Mouse (Mus musculus) G1E (cell line): ENCODE data around the gene Cpne5. TPM values are rescaled to one million over a fixed set of nuclear protein-coding genes. Genes with fewer than 3 reads are reported as not detected.
A peak's percentile ranks its signal among the peaks of the same experiment; 100 is the strongest.

Experiments used
- ATAC-seq: 2 replicates; pipeline ENCODE4 v1.8.0; 2016; ENCODE audit warnings: mild to moderate bottlenecking; ENCODE audit not compliant: insufficient number of reproducible peaks, poor library complexity, low FRiP score, severe bottlenecking; ENCODE audit errors: extremely low read depth
- DNase-seq: peaks from one replicate; pipeline ENCODE4 v3.0.0; 2012; ENCODE audit warnings: low spot score
- H3K27me3 ChIP-seq: 2 replicates; pipeline ENCODE4 v1.6.1; 2012; ENCODE audit warnings: mild to moderate bottlenecking, low read length, inconsistent platforms; ENCODE audit not compliant: insufficient read depth
- H3K36me3 ChIP-seq: replicated peaks from 2 replicates; pipeline ENCODE3; 2012; ENCODE audit warnings: mild to moderate bottlenecking, inconsistent platforms
- H3K4me1 ChIP-seq: 2 replicates; pipeline ENCODE4 v1.6.1; 2012; ENCODE audit warnings: low read depth, low read length, inconsistent platforms, mixed read lengths; ENCODE audit not compliant: insufficient read depth
- H3K4me3 ChIP-seq: 2 replicates; pipeline ENCODE4 v1.5.1; 2012; ENCODE audit warnings: low read depth, mild to moderate bottlenecking, inconsistent platforms, low read length, moderate library complexity, mixed read lengths
- H3K9me3 ChIP-seq: replicated peaks from 2 replicates; pipeline ENCODE4 v1.6.1; 2012; ENCODE audit warnings: inconsistent platforms
- CTCF ChIP-seq: IDR thresholded peaks from 2 replicates; pipeline ENCODE4 v1.5.1; 2012; ENCODE audit warnings: low read depth, low read length, inconsistent platforms, mixed read lengths
- GATA1 ChIP-seq: IDR thresholded peaks from 2 replicates; pipeline ENCODE4 v1.6.1; 2012; ENCODE audit warnings: borderline replicate concordance, low read length, inconsistent platforms, mixed read lengths
- GATA2 ChIP-seq: IDR thresholded peaks from 2 replicates; pipeline ENCODE4 v1.6.1; 2012; ENCODE audit warnings: low read depth, low read length, inconsistent platforms, borderline replicate concordance
- POLR2AphosphoS5 ChIP-seq: IDR thresholded peaks from 2 replicates; pipeline ENCODE4 v1.6.1; 2012; ENCODE audit warnings: low read depth, low read length, inconsistent platforms; ENCODE audit not compliant: insufficient replicate concordance
- TAL1 ChIP-seq: conservative IDR thresholded peaks from 2 replicates; pipeline ENCODE4 v1.6.1; 2012; ENCODE audit warnings: low read depth, low read length, inconsistent platforms, mixed read lengths
- polyA plus RNA-seq: library from polyadenylated mRNA; stranded (reverse); fragments of >175 nt; gene quantifications from 2 replicates; pipeline ENCODE4 v1.2.3, GENCODE M21; 2012
- total RNA-seq, 2 experiments: library from RNA; stranded (forward) in 1 of 2; stranded (reverse) in 1 of 2; fragments of 200-1000 nt in 1 of 2; fragments of >200 nt in 1 of 2; fragmentation: Nextera tagmentation in 1 of 2; gene quantifications; 2 replicates each; pipeline ENCODE4 v1.2.3; 2014 to 2017

The Cpne5 gene
- total RNA-seq (2014; fragmentation: Nextera tagmentation) (1.2 and 2.1 TPM in 2 replicates), total RNA-seq (2017) (0.64 and 0.71 TPM in 2 replicates), polyA plus RNA-seq (21.0 and 25.0 TPM in 2 replicates)

GRCm38 (mm10) chr17:29237772-29238420 lies at the start of gene Cpne5:
Gene Cpne5 (minus strand): TSS chr17:29238167.
- DNase-seq, result no peak
- no peak for ATAC-seq
- 0 out of 2 replicates have a peak within 1 kb of the TSS, but pooled peaks have one; percentile 17 for H3K4me3 ChIP-seq
- peaks cover 9% of the 10 kb centered on the region for H3K9me3 ChIP-seq
- no peaks in the 10 kb centered on the region for H3K4me1 ChIP-seq
- peaks cover 86% of the 10 kb centered on the region for H3K27me3 ChIP-seq
- TF ChIP-seq CTCF (no peak), POLR2AphosphoS5 (no peak), GATA1 (no peak), TAL1 (no peak), GATA2 (no peak)
- no peaks in the 10 kb centered on the region for H3K36me3 ChIP-seq

- no peak for ATAC-seq
- peaks cover 91% of the 10 kb centered on the region for H3K36me3 ChIP-seq
Measured at GRCm38 (mm10) chr17:29282216-29282952, 44.4 kb upstream of the Cpne5 start.

GRCm38 (mm10) chr17:29281541-29281940 lies 43.6 kb upstream of the Cpne5 start:
- Histone ChIP-seq H3K4me1 (0 out of 2 replicates have a peak, but pooled peaks cover 6% of the 10 kb centered on the region), H3K36me3 (peaks cover 92% of the 10 kb centered on the region), H3K9me3 (peaks cover 13% of the 10 kb centered on the region), H3K27me3 (no peaks in the 10 kb centered on the region), H3K4me3 (no peak overlapping the region)
- ATAC-seq, result no peak
- no peak for TF ChIP-seq GATA1
- no peak for TF ChIP-seq CTCF
- no peak for TF ChIP-seq POLR2AphosphoS5
- TF ChIP-seq TAL1, result no peak
- TF ChIP-seq GATA2, result no peak
- no peak for DNase-seq

More at GRCm38 (mm10) chr17:29282216-29282952, 44.4 kb upstream of the Cpne5 start:
- no peak for DNase-seq
- H3K4me1 ChIP-seq, result 0 out of 2 replicates have a peak, but pooled peaks cover 4% of the 10 kb centered on the region
- H3K27me3 ChIP-seq, result no peaks in the 10 kb centered on the region
- TF ChIP-seq CTCF, result no peak
- TF ChIP-seq GATA1, result no peak
- H3K4me3 ChIP-seq, result no peak overlapping the region
- H3K9me3 ChIP-seq, result peaks cover 13% of the 10 kb centered on the region

- no peak for ATAC-seq
- no peak for TF ChIP-seq POLR2AphosphoS5
- no peak for TF ChIP-seq CTCF
- no peak for TF ChIP-seq GATA2
- TF ChIP-seq GATA1, result no peak
- TF ChIP-seq TAL1, result no peak
- H3K36me3 ChIP-seq, result peaks cover 89% of the 10 kb centered on the region
Measured at GRCm38 (mm10) chr17:29280422-29280821, 42.5 kb upstream of the Cpne5 start.

GRCm38 (mm10) chr17:29273889-29274288 lies 35.9 kb upstream of the Cpne5 start:
- no peak for TF ChIP-seq CTCF
- TF ChIP-seq GATA2, result no peak
- TF ChIP-seq GATA1, result no peak
- TF ChIP-seq TAL1, result no peak
- TF ChIP-seq POLR2AphosphoS5, result no peak
- no peaks in the 10 kb centered on the region for H3K27me3 ChIP-seq
- ATAC-seq (no peak), DNase-seq (no peak)
- H3K4me1 ChIP-seq, result peaks cover 28% of the 10 kb centered on the region
- H3K9me3 ChIP-seq, result no peaks in the 10 kb centered on the region
- peaks cover 70% of the 10 kb centered on the region for H3K36me3 ChIP-seq
- no peak overlapping the region for H3K4me3 ChIP-seq

More at GRCm38 (mm10) chr17:29280422-29280821, 42.5 kb upstream of the Cpne5 start:
- peaks cover 2% of the 10 kb centered on the region for H3K9me3 ChIP-seq
- H3K4me1 ChIP-seq, result 0 out of 2 replicates have a peak, but pooled peaks cover 7% of the 10 kb centered on the region
- H3K4me3 ChIP-seq, result no peak overlapping the region
- no peak for DNase-seq
- no peaks in the 10 kb centered on the region for H3K27me3 ChIP-seq

- Histone ChIP-seq H3K9me3 (no peaks in the 10 kb centered on the region), H3K4me1 (peaks cover 30% of the 10 kb centered on the region), H3K36me3 (peaks cover 63% of the 10 kb centered on the region), H3K27me3 (no peaks in the 10 kb centered on the region), H3K4me3 (no peak overlapping the region)
- TF ChIP-seq POLR2AphosphoS5, result no peak
- no peak for TF ChIP-seq GATA1
- TF ChIP-seq TAL1, result no peak
- no peak for TF ChIP-seq GATA2
- TF ChIP-seq CTCF, result no peak
- no peak for DNase-seq
- ATAC-seq, result no peak
Measured at GRCm38 (mm10) chr17:29273156-29273555, 35.2 kb upstream of the Cpne5 start.
